Mouse (Mus musculus) forebrain, embryonic 13.5 days (tissue): ENCODE data around the gene Selenom. TPM values are rescaled to one million over a fixed set of nuclear protein-coding genes. Genes with fewer than 3 reads are reported as not detected.
A peak's percentile ranks its signal among the peaks of the same experiment; 100 is the strongest.

ENCODE experiments used
- ATAC-seq: fragments of 200-750 bp; cut with Nextera tagmentation; 2 replicates; pipeline ENCODE4 v1.8.0; 2017
- H3K27ac ChIP-seq: fragments of 300-500 bp; sonication (generic); 2 replicates; pipeline ENCODE4 v1.5.1; 2015; ENCODE audit warnings: inconsistent platforms, mild to moderate bottlenecking, moderate library complexity
- H3K27me3 ChIP-seq: fragments of 300-500 bp; sonication (generic); 2 replicates; pipeline ENCODE4 v1.6.1; 2015; ENCODE audit warnings: mild to moderate bottlenecking, inconsistent platforms
- H3K36me3 ChIP-seq: fragments of 300-500 bp; sonication (generic); 2 replicates; pipeline ENCODE4 v1.6.1; 2015; ENCODE audit warnings: mild to moderate bottlenecking, inconsistent platforms; ENCODE audit not compliant: poor library complexity, severe bottlenecking
- H3K4me1 ChIP-seq: fragments of 300-500 bp; sonication (generic); 2 replicates; pipeline ENCODE4 v1.6.1; 2015; ENCODE audit warnings: inconsistent platforms
- H3K4me2 ChIP-seq: fragments of 300-500 bp; sonication (generic); 2 replicates; pipeline ENCODE4 v1.6.1; 2015; ENCODE audit warnings: inconsistent platforms, mild to moderate bottlenecking, moderate library complexity
- H3K4me3 ChIP-seq: fragments of 300-500 bp; sonication (generic); 2 replicates; pipeline ENCODE4 v1.5.1; 2015; ENCODE audit warnings: mild to moderate bottlenecking, inconsistent platforms
- H3K9ac ChIP-seq: fragments of 300-500 bp; sonication (generic); 2 replicates; pipeline ENCODE4 v1.6.1; 2015; ENCODE audit warnings: mild to moderate bottlenecking, inconsistent platforms
- H3K9me3 ChIP-seq: fragments of 300-500 bp; sonication (generic); replicated peaks from 2 replicates; pipeline ENCODE4 v1.6.1; 2016; ENCODE audit warnings: inconsistent platforms
- WGBS: fragments of 180-500 bp; shearing (Covaris S2); methylation state at CpG from one replicate; pipeline ENCODE4 v1.1.7; 2015; 5-methylcytosine and 5-hydroxymethylcytosine counted together
- polyA plus RNA-seq: library from polyadenylated mRNA; unstranded; fragments of >200 nt; fragmentation: Nextera tagmentation; extraction: Ambion mirVana; gene quantifications from 2 replicates; pipeline ENCODE4 v1.2.1, GENCODE M21; 2015

The Selenom gene
- polyA plus RNA-seq, 1 experiment from 2014 or later: 30.3 TPM

GRCm38 (mm10) chr11:3496756-3497155 lies 17.7 kb upstream of the Selenom start:
- no peaks in the 10 kb centered on the region for H3K27me3 ChIP-seq
- H3K9ac ChIP-seq: no peak overlapping the region
- H3K36me3 ChIP-seq: no peaks in the 10 kb centered on the region
- no peak overlapping the region for H3K4me3 ChIP-seq
- no peaks in the 10 kb centered on the region for H3K9me3 ChIP-seq
- 59% methylated on average over 5 of the region's 5 CpGs for WGBS
- H3K4me2 ChIP-seq: no peak overlapping the region
- H3K4me1 ChIP-seq: no peaks in the 10 kb centered on the region
- H3K27ac ChIP-seq: no peak overlapping the region
- no peak for ATAC-seq

- 100% methylated on average over 1 of the region's 1 CpGs for WGBS
- no peaks in the 10 kb centered on the region for H3K4me1 ChIP-seq
These were observed 17.2 kb upstream of the Selenom start for GRCm38 (mm10) chr11:3497296-3497695.

GRCm38 (mm10) chr11:3502057-3502456 lies 12.4 kb upstream of the Selenom start:
- WGBS: 84% methylated on average over 17 of the region's 17 CpGs
- no peak overlapping the region for H3K4me3 ChIP-seq
- H3K4me2 ChIP-seq: no peak overlapping the region
- no peak overlapping the region for H3K27ac ChIP-seq
- no peak for ATAC-seq
- no peaks in the 10 kb centered on the region for H3K36me3 ChIP-seq
- H3K27me3 ChIP-seq: 0 out of 2 replicates have a peak, but pooled peaks cover 2% of the 10 kb centered on the region
- no peak overlapping the region for H3K9ac ChIP-seq
- H3K9me3 ChIP-seq: no peaks in the 10 kb centered on the region
- peaks cover 3% of the 10 kb centered on the region; the same call in 1 of the 2 replicates for H3K4me1 ChIP-seq

More at GRCm38 (mm10) chr11:3497296-3497695, 17.2 kb upstream of the Selenom start:
- Histone ChIP-seq H3K9me3 (no peaks in the 10 kb centered on the region), H3K4me3 (no peak overlapping the region), H3K9ac (no peak overlapping the region), H3K36me3 (no peaks in the 10 kb centered on the region), H3K4me2 (no peak overlapping the region), H3K27ac (no peak overlapping the region), H3K27me3 (no peaks in the 10 kb centered on the region)
- ATAC-seq: no peak

GRCm38 (mm10) chr11:3502459-3503072 lies 11.9 kb upstream of the Selenom start:
- Histone ChIP-seq H3K4me1 (peaks cover 3% of the 10 kb centered on the region; the same call in 1 of the 2 replicates), H3K4me2 (no peak overlapping the region), H3K4me3 (no peak overlapping the region), H3K36me3 (no peaks in the 10 kb centered on the region), H3K9ac (no peak overlapping the region), H3K9me3 (no peaks in the 10 kb centered on the region), H3K27ac (no peak overlapping the region), H3K27me3 (0 out of 2 replicates have a peak, but pooled peaks cover 5% of the 10 kb centered on the region)
- 81% methylated on average over 18 of the region's 18 CpGs for WGBS
- no peak for ATAC-seq

GRCm38 (mm10) chr11:3503755-3504693 lies 10.5 kb upstream of the Selenom start:
- Histone ChIP-seq H3K4me2 (peak overlapping the region; percentile 25; the same call in 1 of the 2 replicates), H3K9ac (no peak overlapping the region), H3K4me1 (peaks cover 3% of the 10 kb centered on the region; the same call in 1 of the 2 replicates), H3K9me3 (no peaks in the 10 kb centered on the region), H3K27me3 (0 out of 2 replicates have a peak, but pooled peaks cover 5% of the 10 kb centered on the region), H3K36me3 (no peaks in the 10 kb centered on the region), H3K27ac (no peak overlapping the region), H3K4me3 (peak overlapping the region; percentile 17; the same call in 1 of the 2 replicates)
- WGBS: 66% methylated on average over 11 of the region's 11 CpGs
- no peak for ATAC-seq

- WGBS: 63% methylated on average over 6 of the region's 7 CpGs
These were observed 6.3 kb upstream of the Selenom start for GRCm38 (mm10) chr11:3508226-3508625.

GRCm38 (mm10) chr11:3509181-3510085 lies 5.1 kb upstream of the Selenom start:
- H3K27me3 ChIP-seq: 0 out of 2 replicates have a peak, but pooled peaks cover 5% of the 10 kb centered on the region
- no peaks in the 10 kb centered on the region for H3K9me3 ChIP-seq
- no peak overlapping the region for H3K4me2 ChIP-seq
- H3K9ac ChIP-seq: no peak overlapping the region
- H3K4me1 ChIP-seq: peaks cover 3% of the 10 kb centered on the region; the same call in 1 of the 2 replicates
- H3K36me3 ChIP-seq: no peaks in the 10 kb centered on the region
- no peak for ATAC-seq
- no peak overlapping the region for H3K27ac ChIP-seq
- 73% methylated on average over 8 of the region's 8 CpGs for WGBS
- H3K4me3 ChIP-seq: no peak overlapping the region

More at GRCm38 (mm10) chr11:3508226-3508625, 6.3 kb upstream of the Selenom start:
- no peak overlapping the region for H3K27ac ChIP-seq
- ATAC-seq: no peak
- H3K4me1 ChIP-seq: peaks cover 3% of the 10 kb centered on the region; the same call in 1 of the 2 replicates
- H3K9me3 ChIP-seq: no peaks in the 10 kb centered on the region
- H3K27me3 ChIP-seq: 0 out of 2 replicates have a peak, but pooled peaks cover 5% of the 10 kb centered on the region
- H3K4me2 ChIP-seq: no peak overlapping the region
- H3K4me3 ChIP-seq: no peak overlapping the region
- H3K36me3 ChIP-seq: no peaks in the 10 kb centered on the region
- H3K9ac ChIP-seq: no peak overlapping the region

GRCm38 (mm10) chr11:3510321-3510720 lies 4.2 kb upstream of the Selenom start:
- Histone ChIP-seq H3K4me2 (no peak overlapping the region), H3K9ac (no peak overlapping the region), H3K4me3 (no peak overlapping the region), H3K27ac (no peak overlapping the region), H3K36me3 (no peaks in the 10 kb centered on the region), H3K4me1 (peaks cover 7% of the 10 kb centered on the region; the same call in 1 of the 2 replicates), H3K27me3 (peaks cover 12% of the 10 kb centered on the region), H3K9me3 (no peaks in the 10 kb centered on the region)
- 96% methylated on average over 2 of the region's 2 CpGs for WGBS
- no peak for ATAC-seq

GRCm38 (mm10) chr11:3513291-3513690 lies 1.2 kb upstream of the Selenom start:
- H3K36me3 ChIP-seq: no peaks in the 10 kb centered on the region
- ATAC-seq: no peak
- H3K9ac ChIP-seq: no peak overlapping the region
- no peak overlapping the region for H3K27ac ChIP-seq
- peaks cover 37% of the 10 kb centered on the region for H3K27me3 ChIP-seq
- H3K4me2 ChIP-seq: no peak overlapping the region
- WGBS: 88% methylated on average over 6 of the region's 6 CpGs
- H3K9me3 ChIP-seq: no peaks in the 10 kb centered on the region
- no peak overlapping the region for H3K4me3 ChIP-seq
- H3K4me1 ChIP-seq: peaks cover 25% of the 10 kb centered on the region

- H3K9me3 ChIP-seq: no peaks in the 10 kb centered on the region
- H3K27ac ChIP-seq: no peak overlapping the region
- H3K4me2 ChIP-seq: peak overlapping the region; percentile 68
- ATAC-seq: no peak
- H3K27me3 ChIP-seq: peaks cover 38% of the 10 kb centered on the region
- no peaks in the 10 kb centered on the region for H3K36me3 ChIP-seq
- H3K4me3 ChIP-seq: peak overlapping the region; percentile 46
- peaks cover 25% of the 10 kb centered on the region for H3K4me1 ChIP-seq
- peak overlapping the region; percentile 67 for H3K9ac ChIP-seq
- WGBS: 13% methylated on average over 4 of the region's 4 CpGs
These were observed 732 bp downstream of the Selenom start for GRCm38 (mm10) chr11:3515216-3515615.

GRCm38 (mm10) chr11:3515637-3516036 lies 1.2 kb downstream of the Selenom start:
- no peak for ATAC-seq
- H3K4me2 ChIP-seq: peak overlapping the region; percentile 68
- H3K4me3 ChIP-seq: no peak overlapping the region
- H3K36me3 ChIP-seq: 0 out of 2 replicates have a peak, but pooled peaks cover 3% of the 10 kb centered on the region
- WGBS: 80% methylated on average over 4 of the region's 4 CpGs
- H3K9me3 ChIP-seq: no peaks in the 10 kb centered on the region
- no peak overlapping the region for H3K27ac ChIP-seq
- H3K9ac ChIP-seq: no peak overlapping the region
- H3K27me3 ChIP-seq: peaks cover 38% of the 10 kb centered on the region
- H3K4me1 ChIP-seq: peaks cover 25% of the 10 kb centered on the region
